Mouse (Mus musculus) forebrain, embryonic 12.5 days (tissue): ENCODE results near the gene Insig1. TPM values are rescaled to one million over a fixed set of nuclear protein-coding genes. Genes with fewer than 3 reads are reported as not detected.

Source experiments
- ATAC-seq: fragments of 200-750 bp; cut with Nextera tagmentation; 2 replicates; pipeline ENCODE4 v1.8.0; 2017; ENCODE audit warnings: moderate TSS enrichment; ENCODE audit not compliant: low FRiP score
- H3K27ac ChIP-seq: fragments of 300-500 bp; sonication (generic); 2 replicates; pipeline ENCODE4 v1.5.1; 2016; ENCODE audit warnings: mild to moderate bottlenecking
- H3K27me3 ChIP-seq: fragments of 300-500 bp; sonication (generic); 2 replicates; pipeline ENCODE4 v1.6.1; 2016; ENCODE audit warnings: mild to moderate bottlenecking
- H3K36me3 ChIP-seq: fragments of 300-500 bp; sonication (generic); replicated peaks from 2 replicates; pipeline ENCODE4 v1.6.1; 2016; ENCODE audit warnings: mild to moderate bottlenecking
- H3K4me1 ChIP-seq: fragments of 300-500 bp; sonication (generic); 2 replicates; pipeline ENCODE4 v1.6.1; 2016
- H3K4me2 ChIP-seq: fragments of 300-500 bp; sonication (generic); 2 replicates; pipeline ENCODE4 v1.6.1; 2016; ENCODE audit warnings: mild to moderate bottlenecking, moderate library complexity
- H3K4me3 ChIP-seq: fragments of 300-500 bp; sonication (generic); replicated peaks from 2 replicates; pipeline ENCODE4 v1.5.1; 2016; ENCODE audit warnings: mild to moderate bottlenecking
- H3K9ac ChIP-seq: fragments of 300-500 bp; sonication (generic); 2 replicates; pipeline ENCODE4 v1.6.1; 2016; ENCODE audit warnings: mild to moderate bottlenecking
- H3K9me3 ChIP-seq: fragments of 300-500 bp; sonication (generic); 2 replicates; pipeline ENCODE4 v1.6.1; 2016
- WGBS: fragments of 180-500 bp; shearing (Covaris S2); methylation state at CpG from one replicate; pipeline ENCODE4 v1.1.7; 2016; 5-methylcytosine and 5-hydroxymethylcytosine counted together
- polyA plus RNA-seq: library from polyadenylated mRNA; unstranded; fragments of >200 nt; fragmentation: Nextera tagmentation; extraction: Ambion mirVana; gene quantifications from 2 replicates; pipeline ENCODE4 v1.2.1, GENCODE M21; 2016

Gene Insig1
- polyA plus RNA-seq, 1 experiment from 2014 or later, result 109 TPM

DNA sequence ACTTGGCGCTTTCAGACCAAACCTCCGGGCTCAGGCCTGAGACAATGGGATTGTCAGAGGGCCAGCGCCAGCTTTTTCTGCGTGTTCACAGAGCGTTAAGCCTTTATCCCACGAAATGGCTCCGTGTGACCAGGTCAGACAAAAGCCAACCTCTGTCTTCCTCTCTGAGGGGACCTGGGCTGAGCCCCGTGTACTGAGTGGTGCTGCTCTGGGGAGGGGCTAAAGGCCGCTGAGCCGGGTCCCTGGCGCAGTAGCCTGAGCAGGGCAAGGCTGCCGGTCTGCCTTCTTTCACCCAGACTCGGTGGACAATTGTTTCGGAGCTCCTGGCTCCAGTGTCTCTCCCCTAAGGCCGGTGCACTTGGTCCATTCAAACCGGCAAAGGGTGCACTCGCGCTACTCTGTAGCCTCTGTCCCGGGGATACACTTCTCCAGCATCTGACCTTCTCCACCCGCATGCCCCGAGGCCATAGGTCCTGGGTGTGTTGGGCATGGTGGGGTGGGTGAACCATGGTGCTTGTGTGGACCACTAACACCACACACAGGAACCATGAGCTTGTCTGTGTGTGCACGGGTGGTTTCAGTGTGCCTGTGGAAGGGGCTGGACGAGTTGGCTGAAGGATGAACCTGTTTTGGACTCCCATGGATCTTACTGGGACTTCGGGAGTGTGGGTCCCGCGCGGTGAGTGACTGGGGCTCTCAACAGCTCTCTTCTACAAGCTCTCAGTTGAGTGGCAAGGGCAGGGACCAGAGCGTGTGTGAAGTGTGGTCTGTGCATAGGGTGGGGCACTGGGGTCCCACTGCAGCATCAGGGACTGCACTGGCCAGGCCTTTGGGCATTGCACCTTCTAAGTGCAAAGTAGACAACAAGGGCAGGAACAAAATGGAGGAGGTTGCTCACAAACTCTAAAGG is 53.4 kb downstream of the Insig1 start:
- Histone ChIP-seq H3K4me3 (peak overlapping the region; percentile 13; the same call in 1 of the 2 replicates), H3K27ac (no peak overlapping the region), H3K4me1 (peaks cover 16% of the 10 kb centered on the region), H3K9me3 (no peaks in the 10 kb centered on the region), H3K27me3 (peaks cover 95% of the 10 kb centered on the region), H3K36me3 (no peaks in the 10 kb centered on the region), H3K4me2 (peak overlapping the region; percentile 30), H3K9ac (no peak overlapping the region)
- WGBS, result 4% methylated on average over 28 of the region's 28 CpGs
- peak; percentile 44; the same call in 1 of the 2 replicates for ATAC-seq

Other genes with a start within 250 kb of the Insig1 start
- 0.19 and 0.22 TPM in 2 replicates for gene Htr5a, start 229.2 kb upstream of the Insig1 start, polyA plus RNA-seq
- gene En2, start 94.3 kb downstream of the Insig1 start, polyA plus RNA-seq, result not detected in 2 replicates
- 2.9 and 3.2 TPM in 2 replicates for gene Cnpy1, start 174.4 kb downstream of the Insig1 start, polyA plus RNA-seq
- gene Rbm33, start 245.8 kb downstream of the Insig1 start, polyA plus RNA-seq, result 24.3 and 26.7 TPM in 2 replicates